Comparison of ENCODE assay signal across 8 mouse cellular contexts in genomic region chr2:71744861-71745507, GRCm38 (mm10). TPM values are rescaled to one million over a fixed set of nuclear protein-coding genes. Genes with fewer than 3 reads are reported as not detected.
A peak's percentile ranks its signal among the peaks of the same experiment; 100 is the strongest.
DNase-seq lines count a peak whose midpoint lies in the region; ATAC-seq and TF ChIP-seq lines count a peak whose summit lies in the region.

No protein-coding gene starts in this region.

- peaks cover 11% of the 10 kb centered on the region for H3K4me1 ChIP-seq in brown adipose tissue, adult 24 weeks (ENCODE audit: control insufficient read depth, insufficient read depth, insufficient read length, low read length)
- H3K4me1 ChIP-seq in heart, embryonic 16.5 days (ENCODE audit: control insufficient read depth, insufficient read depth, low read length), result peaks cover 23% of the 10 kb centered on the region
- peaks cover 17% of the 10 kb centered on the region for H3K4me1 ChIP-seq in liver, postnatal 0 days (ENCODE audit: insufficient read depth)

- H3K9me3 ChIP-seq in heart, embryonic 16.5 days (replicated peaks; ENCODE audit: control insufficient read depth, low read length), result no peaks in the 10 kb centered on the region
- H3K9me3 ChIP-seq in liver, postnatal 0 days (ENCODE audit: low read length), result no peaks in the 10 kb centered on the region

- peak overlapping the region; percentile 3; the same call in 1 of the 2 replicates for H3K9ac ChIP-seq in heart, embryonic 16.5 days (ENCODE audit: low read length)
- H3K9ac ChIP-seq in liver, postnatal 0 days (replicated peaks), result no peak overlapping the region

- 11% methylated on average over 11 of the region's 11 CpGs for WGBS in heart, embryonic 16.5 days
- 14% methylated on average over 11 of the region's 11 CpGs for WGBS in liver, postnatal 0 days (ENCODE audit: insufficient replicate concordance)

- no peak overlapping the region for H3K27ac ChIP-seq in left cerebral cortex, adult 2 months
- 0 out of 2 replicates have a peak overlapping the region, but pooled peaks have one; percentile 15 for H3K27ac ChIP-seq in brown adipose tissue, adult 24 weeks (replicated peaks; ENCODE audit: low read depth, low read length)
- peak overlapping the region; percentile 56 for H3K27ac ChIP-seq in heart, embryonic 16.5 days (ENCODE audit: low read length)
- peak overlapping the region; percentile 34; the same call in 1 of the 2 replicates for H3K27ac ChIP-seq in liver, postnatal 0 days (ENCODE audit: low read depth)

- H3K36me3 ChIP-seq in heart, embryonic 16.5 days (ENCODE audit: control insufficient read depth, insufficient read depth), result no peaks in the 10 kb centered on the region
- no peaks in the 10 kb centered on the region for H3K36me3 ChIP-seq in liver, postnatal 0 days (replicated peaks; ENCODE audit: insufficient read depth, low read length)

- H3K4me2 ChIP-seq in heart, embryonic 16.5 days (ENCODE audit: low read depth, low read length), result peak overlapping the region; percentile 1; the same call in 1 of the 2 replicates
- H3K4me2 ChIP-seq in liver, postnatal 0 days (ENCODE audit: low read depth, low read length), result peak overlapping the region; percentile 24; the same call in 1 of the 2 replicates

- no peak for TF ChIP-seq EP300 in liver, postnatal 0 days (IDR thresholded peaks at IDR 0.05; ENCODE audit: low read depth)

- peak; percentile 26 to 31 for DNase-seq in left cerebral cortex, postnatal 14 days (ENCODE audit: low spot score in 2 of 2)
- DNase-seq in left cerebral cortex, adult 2 months (ENCODE audit: extremely low spot score in 1 of 2, low spot score in 2 of 2), result no peak
- DNase-seq in liver, postnatal 0 days, result peak; percentile 53
- no peak for DNase-seq in right cerebral cortex, adult 18-20 months
- no peak for DNase-seq in cerebellum, postnatal 4 days (ENCODE audit: low spot score in 2 of 2)
- DNase-seq in cerebellum, postnatal 10 days, result no peak

- no peaks in the 10 kb centered on the region for H3K27me3 ChIP-seq in heart, embryonic 16.5 days (ENCODE audit: control insufficient read depth, insufficient read depth, low read length)
- H3K27me3 ChIP-seq in liver, postnatal 0 days (ENCODE audit: insufficient read depth, low read length), result no peaks in the 10 kb centered on the region

- ATAC-seq in heart, embryonic 16.5 days (replicated peaks; ENCODE audit: extremely low read depth, insufficient read depth, low FRiP score), result peak; percentile 88
- peak; percentile 64; the same call in 1 of the 2 replicates for ATAC-seq in liver, postnatal 0 days

- intact Hi-C loops in left cerebral cortex, postnatal 14 days (cut with DNase I), result no loop called here
- intact Hi-C loops in left cerebral cortex, adult 2 months (cut with DNase I), result no loop called here

- H3K4me3 ChIP-seq in left cerebral cortex, adult 2 months, result no peak overlapping the region
- H3K4me3 ChIP-seq in brown adipose tissue, adult 24 weeks (ENCODE audit: insufficient read depth, low read depth, low read length), result no peak overlapping the region
- H3K4me3 ChIP-seq in heart, embryonic 16.5 days (ENCODE audit: low read length), result no peak overlapping the region
- H3K4me3 ChIP-seq in liver, postnatal 0 days (ENCODE audit: low read depth, low read length), result no peak overlapping the region

- TF ChIP-seq CTCF in left cerebral cortex, adult 2 months (IDR thresholded peaks at IDR 0.05), result no peak
- TF ChIP-seq CTCF in liver, postnatal 0 days (IDR thresholded peaks at IDR 0.05; ENCODE audit: low read depth), result no peak

RNA-seq across cellular contexts. Expression of gene Itga6, which starts 0.4 kb away (rescaled TPM):
- 10 to 100 TPM; 27.1 to 29.7 TPM for total RNA-seq in left cerebral cortex, postnatal 14 days (2021)
- 10 to 100 TPM; 26.1 to 27.6 TPM for total RNA-seq in left cerebral cortex, adult 2 months (2021)
- polyA plus RNA-seq in brown adipose tissue, adult 24 weeks (2012; ENCODE audit: insufficient read depth, insufficient read length, missing spikeins), result 14.9 and 28.2 TPM in 2 replicates
- 46.2 and 49.6 TPM in 2 replicates for polyA plus RNA-seq in heart, embryonic 16.5 days (2015; fragmentation: Nextera tagmentation; extraction: Ambion mirVana)
- 7.5 and 7.7 TPM in 2 replicates for polyA plus RNA-seq in liver, postnatal 0 days (2015; fragmentation: Nextera tagmentation; extraction: Ambion mirVana)

Comparison
In these comparisons a context has a peak if more than half of its experiments do, and no peak if none do; other contexts are left out.
1. DNase-seq: peak in left cerebral cortex, postnatal 14 days (2 of 2) and liver, postnatal 0 days (single experiment); none in left cerebral cortex, adult 2 months (0 of 2), right cerebral cortex, adult 18-20 months (single experiment), cerebellum, postnatal 4 days (0 of 2) and cerebellum, postnatal 10 days (0 of 2).